Mouse (Mus musculus) liver, embryonic 12.5 days (tissue): ENCODE data around the gene Ccdc162. TPM values are rescaled to one million over a fixed set of nuclear protein-coding genes. Genes with fewer than 3 reads are reported as not detected.

Experiments used
- ATAC-seq: fragments of 200-750 bp; cut with Nextera tagmentation; 2 replicates; pipeline ENCODE4 v1.8.0; 2017; ENCODE audit warnings: moderate number of reproducible peaks, mild to moderate bottlenecking, moderate library complexity
- H3K27ac ChIP-seq: fragments of 300-500 bp; sonication (generic); 2 replicates; pipeline ENCODE4 v1.5.1; 2016; ENCODE audit warnings: mild to moderate bottlenecking
- H3K27me3 ChIP-seq: fragments of 300-500 bp; sonication (generic); replicated peaks from 2 replicates; pipeline ENCODE4 v1.6.1; 2016; ENCODE audit warnings: mild to moderate bottlenecking, moderate library complexity
- H3K36me3 ChIP-seq: fragments of 300-500 bp; sonication (generic); 2 replicates; pipeline ENCODE4 v1.6.1; 2016; ENCODE audit warnings: mild to moderate bottlenecking, moderate library complexity
- H3K4me1 ChIP-seq: fragments of 300-500 bp; sonication (generic); 2 replicates; pipeline ENCODE4 v1.6.1; 2016
- H3K4me2 ChIP-seq: fragments of 300-500 bp; sonication (generic); 2 replicates; pipeline ENCODE4 v1.6.1; 2016; ENCODE audit warnings: mild to moderate bottlenecking, moderate library complexity
- H3K4me3 ChIP-seq: fragments of 300-500 bp; sonication (generic); 2 replicates; pipeline ENCODE4 v1.5.1; 2016; ENCODE audit warnings: mild to moderate bottlenecking, moderate library complexity
- H3K9ac ChIP-seq: fragments of 300-500 bp; sonication (generic); 2 replicates; pipeline ENCODE4 v1.6.1; 2016; ENCODE audit warnings: mild to moderate bottlenecking, moderate library complexity
- H3K9me3 ChIP-seq: fragments of 300-500 bp; sonication (generic); replicated peaks from 2 replicates; pipeline ENCODE4 v1.6.1; 2016; ENCODE audit warnings: mild to moderate bottlenecking, moderate library complexity
- WGBS: fragments of 180-500 bp; shearing (Covaris S2); methylation state at CpG from one replicate; pipeline ENCODE4 v1.1.7; 2016; ENCODE audit not compliant: insufficient replicate concordance; 5-methylcytosine and 5-hydroxymethylcytosine counted together
- polyA plus RNA-seq: library from polyadenylated mRNA; unstranded; fragments of >200 nt; fragmentation: Nextera tagmentation; extraction: Ambion mirVana; gene quantifications from 2 replicates; pipeline ENCODE4 v1.2.1, GENCODE M21; 2016

The Ccdc162 gene
- polyA plus RNA-seq, 1 experiment from 2014 or later: 0.08 TPM

DNA sequence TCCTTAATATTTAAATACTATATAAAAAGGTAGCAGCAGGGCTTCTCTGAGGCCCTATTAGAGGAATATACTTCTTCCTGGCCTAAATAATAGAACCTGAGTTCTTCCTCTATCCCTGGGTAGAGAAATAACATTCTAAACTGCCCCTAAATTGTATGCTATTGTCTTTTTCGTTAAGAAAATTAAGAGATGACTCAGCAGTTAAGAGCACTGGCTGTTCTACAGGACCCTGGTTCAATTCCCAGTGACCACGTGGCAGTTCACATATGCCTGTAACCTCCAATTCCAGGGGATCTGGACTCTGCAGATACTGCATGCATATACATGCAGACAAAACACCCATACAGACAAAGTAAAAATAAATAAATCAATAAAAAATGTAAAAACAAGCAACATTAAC lies 172.6 kb downstream of the Ccdc162 start:
- Histone ChIP-seq H3K4me2 (no peak overlapping the region), H3K9ac (no peak overlapping the region), H3K27me3 (no peaks in the 10 kb centered on the region), H3K4me3 (no peak overlapping the region), H3K4me1 (peaks cover 12% of the 10 kb centered on the region), H3K27ac (no peak overlapping the region), H3K36me3 (no peaks in the 10 kb centered on the region; the same call in 1 of the 2 replicates), H3K9me3 (0 out of 2 replicates have a peak, but pooled peaks cover 4% of the 10 kb centered on the region)
- no peak for ATAC-seq
- WGBS: 47% methylated on average over 2 of the region's 2 CpGs

DNA sequence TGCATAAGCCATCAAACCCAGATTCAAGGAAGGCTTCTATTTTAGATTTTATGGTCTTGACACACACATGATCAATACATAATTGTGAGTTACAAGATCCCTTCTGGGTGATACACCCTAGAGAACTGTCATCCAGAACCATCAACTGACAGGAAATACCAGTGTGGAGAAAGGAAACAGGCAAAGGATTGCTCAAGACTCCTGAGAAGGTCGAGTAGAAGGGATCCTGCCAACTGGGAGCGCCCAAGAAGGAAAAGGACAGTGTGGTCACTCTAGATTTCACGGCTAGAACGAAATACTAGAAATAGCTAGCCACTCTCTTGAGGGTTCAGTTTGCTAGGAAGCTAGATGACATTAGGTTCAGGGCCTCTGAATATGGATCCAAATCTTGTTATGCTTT lies 173.0 kb downstream of the Ccdc162 start:
- 64% methylated on average over 4 of the region's 4 CpGs for WGBS
- no peak overlapping the region for H3K4me3 ChIP-seq
- H3K9me3 ChIP-seq: 0 out of 2 replicates have a peak, but pooled peaks cover 2% of the 10 kb centered on the region
- H3K27ac ChIP-seq: no peak overlapping the region
- peaks cover 12% of the 10 kb centered on the region for H3K4me1 ChIP-seq
- H3K9ac ChIP-seq: no peak overlapping the region
- no peaks in the 10 kb centered on the region for H3K27me3 ChIP-seq
- no peak overlapping the region for H3K4me2 ChIP-seq
- H3K36me3 ChIP-seq: no peaks in the 10 kb centered on the region; the same call in 1 of the 2 replicates
- ATAC-seq: no peak

GRCm38 (mm10) chr10:41542057-41542456 lies 174.4 kb downstream of the Ccdc162 start:
- no peaks in the 10 kb centered on the region for H3K9me3 ChIP-seq
- no peak for ATAC-seq
- H3K27ac ChIP-seq: no peak overlapping the region
- H3K9ac ChIP-seq: no peak overlapping the region
- H3K36me3 ChIP-seq: peaks cover 9% of the 10 kb centered on the region
- H3K4me3 ChIP-seq: no peak overlapping the region
- H3K4me1 ChIP-seq: peaks cover 12% of the 10 kb centered on the region
- 86% methylated on average over 6 of the region's 6 CpGs for WGBS
- H3K4me2 ChIP-seq: no peak overlapping the region
- H3K27me3 ChIP-seq: no peaks in the 10 kb centered on the region

- Histone ChIP-seq H3K4me2 (no peak overlapping the region), H3K9ac (no peak overlapping the region), H3K36me3 (peaks cover 30% of the 10 kb centered on the region), H3K4me1 (no peaks in the 10 kb centered on the region; the same call in 1 of the 2 replicates), H3K27me3 (no peaks in the 10 kb centered on the region), H3K27ac (no peak overlapping the region), H3K9me3 (no peaks in the 10 kb centered on the region), H3K4me3 (no peak overlapping the region)
- 76% methylated on average over 4 of the region's 4 CpGs for WGBS
- ATAC-seq: no peak
Observed at GRCm38 (mm10) chr10:41538986-41539385, 177.4 kb downstream of the Ccdc162 start.

DNA sequence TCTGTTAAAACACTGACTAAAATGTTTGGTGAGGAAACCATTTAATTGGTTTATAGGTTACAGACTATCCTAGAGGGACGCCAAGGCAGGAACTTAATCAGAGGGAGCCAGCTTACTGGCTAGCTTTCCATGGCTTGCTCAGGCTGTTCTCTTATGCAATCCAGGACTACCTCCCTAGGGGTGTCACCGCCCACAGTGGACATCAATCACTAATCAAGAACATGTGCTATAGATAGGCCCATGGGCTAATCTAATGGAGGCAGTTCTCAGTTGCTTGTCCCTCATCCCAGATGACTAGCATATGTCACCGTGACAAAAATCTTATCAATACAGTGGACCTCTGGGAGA lies 178.5 kb downstream of the Ccdc162 start:
- ATAC-seq: no peak
- Histone ChIP-seq H3K4me1 (no peaks in the 10 kb centered on the region), H3K27ac (no peak overlapping the region), H3K27me3 (no peaks in the 10 kb centered on the region), H3K4me2 (no peak overlapping the region), H3K9ac (no peak overlapping the region), H3K4me3 (no peak overlapping the region), H3K9me3 (no peaks in the 10 kb centered on the region), H3K36me3 (peaks cover 41% of the 10 kb centered on the region)
- 72% methylated on average over 3 of the region's 3 CpGs for WGBS

GRCm38 (mm10) chr10:41537226-41537982 lies 179.0 kb downstream of the Ccdc162 start:
- peaks cover 46% of the 10 kb centered on the region for H3K36me3 ChIP-seq
- no peak overlapping the region for H3K27ac ChIP-seq
- no peaks in the 10 kb centered on the region for H3K9me3 ChIP-seq
- 78% methylated on average over 4 of the region's 4 CpGs for WGBS
- no peaks in the 10 kb centered on the region for H3K4me1 ChIP-seq
- H3K9ac ChIP-seq: no peak overlapping the region
- no peak overlapping the region for H3K4me2 ChIP-seq
- ATAC-seq: no peak
- no peak overlapping the region for H3K4me3 ChIP-seq
- H3K27me3 ChIP-seq: no peaks in the 10 kb centered on the region

DNA sequence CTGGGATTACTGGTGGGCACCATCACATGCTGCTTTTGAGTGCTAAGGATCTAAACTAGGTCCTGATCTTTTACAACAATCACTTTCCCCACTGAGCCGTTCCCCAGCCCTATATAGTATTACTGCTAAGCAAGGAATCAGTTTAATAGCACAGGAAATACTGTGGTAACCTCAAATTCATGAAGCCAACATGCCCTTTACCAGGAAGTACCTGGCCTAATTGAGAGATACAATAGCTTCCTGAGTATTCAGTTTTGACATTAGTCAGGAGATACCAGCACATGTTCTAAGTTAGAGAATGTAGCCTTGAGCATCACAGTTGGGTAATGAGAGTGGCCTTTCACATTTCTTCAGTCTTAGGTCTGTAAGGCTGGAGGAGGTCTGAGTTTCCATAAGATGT lies 179.7 kb downstream of the Ccdc162 start:
- H3K4me3 ChIP-seq: no peak overlapping the region
- 73% methylated on average over 1 of the region's 1 CpGs for WGBS
- no peaks in the 10 kb centered on the region for H3K27me3 ChIP-seq
- H3K36me3 ChIP-seq: peaks cover 48% of the 10 kb centered on the region
- H3K9ac ChIP-seq: no peak overlapping the region
- H3K9me3 ChIP-seq: no peaks in the 10 kb centered on the region
- ATAC-seq: no peak
- no peaks in the 10 kb centered on the region for H3K4me1 ChIP-seq
- H3K4me2 ChIP-seq: no peak overlapping the region
- H3K27ac ChIP-seq: no peak overlapping the region

DNA sequence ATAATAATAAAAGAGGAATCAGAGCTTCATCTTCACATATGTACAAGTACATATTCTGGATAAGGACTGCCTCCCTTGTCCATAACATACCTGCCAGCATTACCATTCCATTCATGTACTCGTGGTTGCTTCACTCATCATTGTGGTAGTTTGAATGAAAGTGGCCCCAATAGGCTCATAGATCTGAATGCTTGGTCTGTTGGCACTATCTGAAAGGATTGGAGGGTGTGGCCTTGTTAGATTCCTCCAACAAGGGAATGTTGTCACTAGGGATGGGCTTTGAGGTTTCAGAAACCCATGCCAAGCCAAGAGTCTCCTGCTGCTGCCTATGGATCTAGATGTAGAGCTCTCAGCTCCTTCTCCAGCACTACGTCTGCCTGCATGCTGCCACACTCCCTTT lies 180.4 kb downstream of the Ccdc162 start:
- no peak for ATAC-seq
- WGBS: 83% methylated on average over 2 of the region's 2 CpGs
- Histone ChIP-seq H3K36me3 (peaks cover 54% of the 10 kb centered on the region), H3K9me3 (no peaks in the 10 kb centered on the region), H3K9ac (no peak overlapping the region), H3K27me3 (no peaks in the 10 kb centered on the region), H3K4me1 (no peaks in the 10 kb centered on the region), H3K27ac (no peak overlapping the region), H3K4me3 (no peak overlapping the region), H3K4me2 (no peak overlapping the region)

- peaks cover 8% of the 10 kb centered on the region for H3K4me1 ChIP-seq
- 82% methylated on average over 5 of the region's 5 CpGs for WGBS
- H3K27me3 ChIP-seq: no peaks in the 10 kb centered on the region
- no peak overlapping the region for H3K27ac ChIP-seq
- ATAC-seq: no peak
- no peak overlapping the region for H3K4me2 ChIP-seq
- peaks cover 83% of the 10 kb centered on the region for H3K36me3 ChIP-seq
- no peaks in the 10 kb centered on the region for H3K9me3 ChIP-seq
- H3K9ac ChIP-seq: no peak overlapping the region
- H3K4me3 ChIP-seq: no peak overlapping the region
Observed at GRCm38 (mm10) chr10:41529972-41530371, 186.5 kb downstream of the Ccdc162 start.

DNA sequence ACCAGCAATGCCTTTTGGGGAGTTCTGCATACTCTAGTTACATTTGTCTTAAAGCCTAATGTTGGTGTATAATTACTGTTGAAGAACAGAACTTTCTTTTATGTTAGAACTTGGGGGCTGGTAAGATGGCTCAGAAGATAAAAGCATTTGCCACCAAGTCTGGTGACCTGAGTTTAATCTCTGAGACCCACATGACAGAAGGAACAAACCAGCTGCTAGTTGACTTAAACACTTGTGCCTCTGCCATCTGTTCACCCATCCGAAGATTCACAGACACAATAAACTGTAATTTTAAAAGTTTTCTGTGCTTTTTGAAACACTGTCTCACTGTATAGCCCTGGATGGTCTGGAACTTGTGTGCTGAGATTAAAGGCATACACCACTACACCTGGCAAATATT lies 190.7 kb downstream of the Ccdc162 start:
- H3K9me3 ChIP-seq: no peaks in the 10 kb centered on the region
- 63% methylated on average over 1 of the region's 1 CpGs for WGBS
- H3K27me3 ChIP-seq: no peaks in the 10 kb centered on the region
- peaks cover 36% of the 10 kb centered on the region for H3K4me1 ChIP-seq
- no peak overlapping the region for H3K9ac ChIP-seq
- H3K27ac ChIP-seq: no peak overlapping the region
- peaks cover 66% of the 10 kb centered on the region for H3K36me3 ChIP-seq
- no peak overlapping the region for H3K4me3 ChIP-seq
- no peak for ATAC-seq
- H3K4me2 ChIP-seq: no peak overlapping the region

GRCm38 (mm10) chr10:41523386-41523785 lies 193.0 kb downstream of the Ccdc162 start:
- ATAC-seq: no peak
- Histone ChIP-seq H3K4me1 (peaks cover 38% of the 10 kb centered on the region), H3K4me2 (no peak overlapping the region)

GRCm38 (mm10) chr10:41520410-41520673 lies 196.1 kb downstream of the Ccdc162 start:
- Histone ChIP-seq H3K27ac (peak overlapping the region; percentile 95; the same call in 1 of the 2 replicates), H3K9ac (peak overlapping the region; percentile 94), H3K4me1 (peaks cover 44% of the 10 kb centered on the region), H3K27me3 (no peaks in the 10 kb centered on the region), H3K4me3 (peak overlapping the region; percentile 96), H3K4me2 (peak overlapping the region; percentile 81), H3K36me3 (peaks cover 22% of the 10 kb centered on the region), H3K9me3 (no peaks in the 10 kb centered on the region)
- no peak for ATAC-seq
- 5% methylated on average over 5 of the region's 5 CpGs for WGBS

More at GRCm38 (mm10) chr10:41523386-41523785, 193.0 kb downstream of the Ccdc162 start:
- Histone ChIP-seq H3K9ac (no peak overlapping the region), H3K36me3 (peaks cover 46% of the 10 kb centered on the region), H3K4me3 (no peak overlapping the region), H3K9me3 (no peaks in the 10 kb centered on the region), H3K27ac (no peak overlapping the region), H3K27me3 (no peaks in the 10 kb centered on the region)
- WGBS: 74% methylated on average over 3 of the region's 3 CpGs
